ENCODE assay signal across 8 mouse cellular contexts in genomic region chr16:74409548-74409947, GRCm38 (mm10). TPM values are rescaled to one million over a fixed set of nuclear protein-coding genes. Genes with fewer than 3 reads are reported as not detected.
DNase-seq lines count a peak whose midpoint lies in the region; ATAC-seq and TF ChIP-seq lines count a peak whose summit lies in the region.
"Had no signal": no experiment of that assay in that cellular context is flagged by ENCODE, and none has a peak within 500 bp of the region (broad histone marks: within the 10 kb centered on the region; RNA-seq: fewer than 3 reads in every experiment).

No protein-coding gene starts in this region.

- H3K27ac ChIP-seq in forebrain, embryonic 16.5 days (ENCODE audit: low read length) = peak overlapping the region; percentile 72
- no peak overlapping the region for H3K27ac ChIP-seq in limb, embryonic 15.5 days
- no peak overlapping the region for H3K27ac ChIP-seq in stomach, embryonic 15.5 days

- WGBS in lung, adult 2 months = 41% methylated on average over 4 of the region's 4 CpGs
- 47% methylated on average over 4 of the region's 4 CpGs for WGBS in forebrain, embryonic 16.5 days
- 38% methylated on average over 4 of the region's 4 CpGs for WGBS in limb, embryonic 15.5 days
- 39% methylated on average over 4 of the region's 4 CpGs for WGBS in stomach, embryonic 15.5 days

- no peak for TF ChIP-seq POLR2A in lung, adult 2 months (IDR thresholded peaks at IDR 0.05; ENCODE audit: borderline replicate concordance, extremely low read depth, low read depth, low read length)

- peak overlapping the region; percentile 51 for H3K4me2 ChIP-seq in forebrain, embryonic 16.5 days (ENCODE audit: low read length)
- peak overlapping the region; percentile 89 for H3K4me2 ChIP-seq in limb, embryonic 15.5 days
- H3K4me2 ChIP-seq in stomach, embryonic 15.5 days = peak overlapping the region; percentile 90

- H3K9ac ChIP-seq in forebrain, embryonic 16.5 days (replicated peaks; ENCODE audit: low read depth, low read length) = peak overlapping the region; percentile 70
- H3K9ac ChIP-seq in limb, embryonic 15.5 days = no peak overlapping the region; the same call in 1 of the 2 replicates
- H3K9ac ChIP-seq in stomach, embryonic 15.5 days = no peak overlapping the region

- no peak for ATAC-seq in forebrain, embryonic 16.5 days
- ATAC-seq in limb, embryonic 15.5 days (ENCODE audit: insufficient number of reproducible peaks, low FRiP score, low TSS enrichment, low read depth) = no peak
- no peak for ATAC-seq in stomach, embryonic 15.5 days (ENCODE audit: insufficient read depth, low FRiP score, low read depth)

- no peak for TF ChIP-seq CTCF in lung, adult 2 months (IDR thresholded peaks at IDR 0.05; ENCODE audit: insufficient read depth, low read length)

- no peaks in the 10 kb centered on the region for H3K36me3 ChIP-seq in forebrain, embryonic 16.5 days (ENCODE audit: control insufficient read depth, insufficient read depth)
- no peaks in the 10 kb centered on the region for H3K36me3 ChIP-seq in limb, embryonic 15.5 days
- no peaks in the 10 kb centered on the region for H3K36me3 ChIP-seq in stomach, embryonic 15.5 days

- no peaks in the 10 kb centered on the region for H3K27me3 ChIP-seq in forebrain, embryonic 16.5 days (replicated peaks; ENCODE audit: control insufficient read depth, insufficient read depth, low read length)
- H3K27me3 ChIP-seq in limb, embryonic 15.5 days = no peaks in the 10 kb centered on the region
- no peaks in the 10 kb centered on the region for H3K27me3 ChIP-seq in stomach, embryonic 15.5 days (replicated peaks)

- peak overlapping the region; percentile 43 for H3K4me3 ChIP-seq in lung, adult 2 months (replicated peaks; ENCODE audit: extremely low read depth, low read depth, low read length)
- H3K4me3 ChIP-seq in forebrain, embryonic 16.5 days (replicated peaks; ENCODE audit: low read length) = peak overlapping the region; percentile 59
- peak overlapping the region; percentile 69 for H3K4me3 ChIP-seq in limb, embryonic 15.5 days
- peak overlapping the region; percentile 52 for H3K4me3 ChIP-seq in stomach, embryonic 15.5 days (replicated peaks)

- H3K4me1 ChIP-seq in lung, adult 2 months (ENCODE audit: control insufficient read depth, insufficient read depth, low read length) = no peaks in the 10 kb centered on the region; the same call in 1 of the 2 replicates
- peaks cover 4% of the 10 kb centered on the region for H3K4me1 ChIP-seq in forebrain, embryonic 16.5 days (replicated peaks; ENCODE audit: control insufficient read depth, insufficient read depth, low read length)
- H3K4me1 ChIP-seq in limb, embryonic 15.5 days = peaks cover 5% of the 10 kb centered on the region; the same call in 1 of the 2 replicates
- H3K4me1 ChIP-seq in stomach, embryonic 15.5 days = peaks cover 3% of the 10 kb centered on the region; the same call in 1 of the 2 replicates

- no peak for DNase-seq in lung, adult 2 months
- DNase-seq in lung, postnatal 4 days = no peak
- DNase-seq in left cerebral cortex, adult 8-10 months (ENCODE audit: low spot score in 2 of 2) = no peak
- no peak for DNase-seq in MN1 (ENCODE audit: low spot score)

- no peaks in the 10 kb centered on the region for H3K9me3 ChIP-seq in forebrain, embryonic 16.5 days (ENCODE audit: control insufficient read depth, low read length)
- H3K9me3 ChIP-seq in limb, embryonic 15.5 days = no peaks in the 10 kb centered on the region
- H3K9me3 ChIP-seq in stomach, embryonic 15.5 days = no peaks in the 10 kb centered on the region

RNA-seq across cellular contexts. Expression of gene Robo2, which starts 2.1 kb away (rescaled TPM):
- polyA plus RNA-seq in lung, adult 2 months (2012; rRNA removed) = 16.8 and 19.7 TPM in 2 replicates
- polyA plus RNA-seq in forebrain, embryonic 16.5 days (2015; fragmentation: Nextera tagmentation; extraction: Ambion mirVana) = 123 and 132 TPM in 2 replicates
- 57.4 and 60.7 TPM in 2 replicates for polyA plus RNA-seq in limb, embryonic 15.5 days (2015; fragmentation: Nextera tagmentation; extraction: Ambion mirVana)
- 22.6 and 31.1 TPM in 2 replicates for polyA plus RNA-seq in stomach, embryonic 15.5 days (2015; fragmentation: Nextera tagmentation; extraction: Ambion mirVana)
- total RNA-seq in left cerebral cortex, adult 8-10 months (2022) = 100 to 1,000 TPM; 113 to 142 (median 134) TPM
- total RNA-seq: MEL had no signal
